1 mouse cellular context compared by ENCODE assay signal in the genomic region with DNA sequence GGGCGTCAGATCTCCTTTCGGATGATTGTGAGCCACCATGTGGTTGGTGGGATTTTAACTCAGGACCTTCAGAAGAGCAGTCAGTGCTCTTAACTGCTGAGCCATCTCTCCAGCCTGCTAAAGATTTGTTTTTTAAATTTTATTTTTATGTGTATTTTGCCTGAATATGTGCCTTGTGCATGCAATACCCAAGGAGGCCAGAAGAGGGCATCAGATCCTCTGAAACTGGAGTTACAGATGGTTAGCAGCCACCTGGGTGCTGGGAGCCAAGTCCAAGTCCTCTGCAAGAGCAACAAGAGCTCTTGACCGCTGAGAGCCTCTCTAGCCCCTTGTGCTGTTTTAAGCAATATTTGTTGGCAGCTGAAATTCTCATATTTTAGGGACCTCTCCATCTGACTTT.
A peak's percentile ranks its signal among the peaks of the same experiment; 100 is the strongest.
TF ChIP-seq lines count a peak whose summit lies in the region.

No protein-coding gene starts in this region.

TF ChIP-seq in MEL, 35 proteins besides CTCF, POLR2A, EP300 and RAD21:
- peak; percentile 22; the same call in 1 of the 2 replicates for TF ChIP-seq SMC3 (IDR thresholded peaks at IDR 0.05; ENCODE audit: low read depth, low read length)
- no peak for TF ChIP-seq NRF1 (IDR thresholded peaks at IDR 0.05; ENCODE audit: insufficient read depth, low read depth, low read length, poor library complexity, severe bottlenecking)
- no peak for TF ChIP-seq GATA1 (IDR thresholded peaks at IDR 0.05; ENCODE audit: low read depth, low read length)
- no peak for TF ChIP-seq ZNF384 (IDR thresholded peaks at IDR 0.05; ENCODE audit: low read depth, low read length)
- no peak for TF ChIP-seq ZC3H11A (IDR thresholded peaks at IDR 0.05; ENCODE audit: low read depth, low read length)
